Mouse (Mus musculus) telencephalon, adult 2 months (tissue): Measurements from ENCODE around the gene Olig2.

Source experiments
- DNase-seq: peaks from one replicate; pipeline ENCODE4 v3.0.0-alpha.2; 2011; ENCODE audit warnings: low read depth, low spot score

Olig2 gene

DNA sequence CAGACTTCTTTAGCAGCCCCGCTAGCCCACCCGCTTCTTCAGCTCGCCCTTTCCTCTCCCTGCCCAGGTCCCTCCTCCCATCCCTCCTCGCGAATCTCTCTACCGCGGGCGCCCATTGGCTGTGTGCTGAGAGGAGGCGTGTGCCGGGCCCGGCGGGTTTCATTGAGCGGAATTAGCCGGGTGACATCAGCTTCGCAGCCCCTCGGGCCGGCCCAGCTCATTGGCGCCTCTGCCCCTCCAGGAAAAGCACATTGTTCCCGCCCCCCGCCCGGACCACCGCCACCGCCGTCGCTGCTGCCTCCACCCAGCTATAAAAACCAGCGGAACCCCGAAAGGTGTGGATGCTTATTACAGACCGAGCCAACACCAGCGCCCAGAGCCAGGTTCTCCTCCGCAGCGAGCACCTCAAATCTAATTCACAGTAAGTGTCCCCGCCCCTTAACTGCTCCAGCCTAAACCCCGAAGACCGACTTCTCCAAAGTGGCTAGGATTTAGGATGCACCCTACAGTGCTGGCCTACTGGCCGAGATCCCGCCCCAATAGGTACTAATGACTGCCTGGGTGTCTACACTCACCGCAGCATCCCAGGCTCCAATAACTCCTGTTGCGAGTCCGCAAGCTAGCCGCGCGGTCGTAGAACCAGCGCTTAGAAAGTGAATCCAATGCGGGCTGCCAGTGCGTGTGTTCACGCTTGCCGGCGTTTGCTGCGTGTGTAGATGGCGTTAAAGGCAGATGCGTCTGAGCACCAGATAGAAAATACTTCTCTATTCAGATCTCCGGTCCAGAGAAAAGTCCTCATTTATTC is at the start of gene Olig2:
Gene Olig2 (plus strand): TSS at position 225 of the 805 bp plus-strand sequence.
- peak; percentile 31 for DNase-seq

DNA sequence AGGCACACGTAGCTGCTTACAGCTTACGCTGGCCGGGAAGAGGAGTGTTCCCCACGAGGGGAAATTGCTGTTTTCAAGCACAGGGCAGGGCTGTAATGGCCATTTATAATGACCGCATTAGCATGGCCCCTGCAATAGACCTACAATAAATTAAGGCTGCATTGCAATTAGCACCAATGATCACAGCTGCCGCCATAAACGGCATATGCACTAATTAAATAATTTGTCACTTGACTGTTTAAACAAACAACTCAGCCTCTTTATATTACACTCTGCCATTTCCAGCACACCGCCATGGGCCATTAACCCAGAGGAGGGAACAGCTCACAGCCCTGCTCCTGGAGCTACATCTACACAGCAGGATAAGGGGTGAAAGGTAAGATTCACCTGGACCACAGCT is 49.4 kb upstream of the Olig2 start:
- DNase-seq: no peak

DNA sequence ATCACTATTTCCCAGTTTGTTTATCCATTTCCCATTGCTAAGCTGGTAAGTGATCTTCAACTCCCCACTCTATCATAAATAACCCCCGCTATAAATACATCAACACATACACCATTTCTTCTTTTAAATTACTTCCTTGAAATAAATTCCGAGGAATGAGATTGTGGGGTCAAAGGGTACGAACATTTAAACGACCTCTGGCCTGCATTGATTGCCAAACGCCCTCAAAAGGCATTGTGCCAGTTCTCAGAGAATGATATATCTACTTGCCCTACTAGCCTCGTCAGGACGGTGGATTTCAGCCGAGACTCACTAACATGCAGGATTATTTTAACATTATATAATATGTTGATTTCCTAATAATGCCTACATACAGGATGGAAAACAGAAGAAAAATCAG is 38.2 kb upstream of the Olig2 start:
- no peak for DNase-seq

GRCm38 (mm10) chr16:91187662-91188061 is 37.6 kb upstream of the Olig2 start:
- no peak for DNase-seq

- DNase-seq: no peak
Measured at GRCm38 (mm10) chr16:91188304-91188703, 37.0 kb upstream of the Olig2 start.

GRCm38 (mm10) chr16:91191233-91191632 is 34.0 kb upstream of the Olig2 start:
- DNase-seq: no peak

GRCm38 (mm10) chr16:91191663-91192237 is 33.5 kb upstream of the Olig2 start:
- no peak for DNase-seq

- DNase-seq: peak; percentile 36
Measured at GRCm38 (mm10) chr16:91192672-91193354, 32.4 kb upstream of the Olig2 start.

DNA sequence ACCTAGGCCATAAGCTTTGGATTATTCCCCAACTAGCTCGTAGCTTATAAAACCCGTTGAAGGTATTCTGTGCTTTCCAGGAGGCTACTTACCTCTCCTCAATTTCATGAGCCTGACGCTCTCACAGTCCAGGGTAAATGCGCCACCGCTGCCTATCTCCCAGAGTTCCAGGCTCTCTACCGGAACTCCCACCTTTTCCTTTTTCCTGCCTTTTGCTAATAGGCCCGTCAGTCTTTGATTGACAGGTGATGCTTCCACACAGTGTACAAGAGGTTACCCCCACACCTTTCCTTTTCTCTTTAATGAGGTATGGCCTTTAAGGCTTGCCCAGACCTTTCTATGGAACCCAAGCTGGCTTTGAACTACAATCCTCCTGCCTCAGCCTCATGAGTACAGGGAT is 25.4 kb upstream of the Olig2 start:
- DNase-seq: no peak

GRCm38 (mm10) chr16:91202989-91203388 is 22.3 kb upstream of the Olig2 start:
- DNase-seq: no peak

- DNase-seq: no peak
Measured at GRCm38 (mm10) chr16:91206371-91206770, 18.9 kb upstream of the Olig2 start.

DNA sequence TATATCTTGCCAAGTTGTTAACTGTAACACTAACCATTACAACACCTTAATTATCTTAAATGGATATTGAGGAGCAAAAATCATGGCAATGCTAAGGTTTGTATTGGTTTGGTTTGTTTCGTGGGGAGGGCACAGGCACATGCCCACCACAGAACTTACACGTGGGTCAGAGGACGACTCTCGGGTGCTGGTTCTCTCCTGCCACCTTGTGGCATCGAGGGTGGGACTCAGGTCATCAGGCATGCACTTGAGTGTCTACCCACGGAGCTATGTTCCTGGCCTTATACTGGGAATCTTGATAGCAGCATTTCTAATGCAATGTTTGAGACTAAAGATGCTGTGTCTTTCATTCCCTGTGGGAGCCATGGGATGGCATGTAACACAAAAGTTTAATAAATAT is 8.2 kb upstream of the Olig2 start:
- no peak for DNase-seq

DNA sequence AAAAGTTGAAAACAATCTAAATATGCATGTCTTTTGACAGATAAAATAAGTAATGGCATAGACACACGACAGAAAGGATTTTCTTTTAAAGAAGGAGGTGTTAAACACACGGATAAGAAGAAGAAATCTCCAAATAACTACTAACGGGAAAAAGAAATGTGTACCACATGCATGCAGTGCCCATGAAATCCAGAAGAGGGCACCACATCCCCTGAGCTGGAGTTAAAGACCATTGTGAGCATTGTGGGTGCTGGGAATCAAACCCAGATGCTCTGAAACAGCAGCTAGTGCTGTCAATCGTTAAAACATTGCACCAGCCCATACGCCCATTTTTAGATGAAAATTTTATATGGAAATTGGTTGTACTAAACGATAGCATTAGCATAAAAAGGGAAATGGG is 7.3 kb upstream of the Olig2 start:
- DNase-seq: no peak

GRCm38 (mm10) chr16:91219246-91219645 is 6.0 kb upstream of the Olig2 start:
- no peak for DNase-seq

- DNase-seq: no peak
Measured at GRCm38 (mm10) chr16:91222171-91222642, 3.0 kb upstream of the Olig2 start.

GRCm38 (mm10) chr16:91222643-91223271 is 2.5 kb upstream of the Olig2 start:
- no peak for DNase-seq

GRCm38 (mm10) chr16:91223327-91224067 is 1.8 kb upstream of the Olig2 start:
- no peak for DNase-seq

GRCm38 (mm10) chr16:91224068-91224402 is 1.2 kb upstream of the Olig2 start:
- no peak for DNase-seq

GRCm38 (mm10) chr16:91224481-91225232 is 600 bp upstream of the Olig2 start:
- no peak for DNase-seq

GRCm38 (mm10) chr16:91226038-91226882 is 1.0 kb downstream of the Olig2 start:
- no peak for DNase-seq
